Mouse (Mus musculus) midbrain, embryonic 12.5 days (tissue): ENCODE measurements around the gene Klk1. TPM values are rescaled to one million over a fixed set of nuclear protein-coding genes. Genes with fewer than 3 reads are reported as not detected.

Source experiments
- ATAC-seq: fragments of 200-750 bp; cut with Nextera tagmentation; 2 replicates; pipeline ENCODE4 v1.8.0; 2017; ENCODE audit warnings: low read depth, moderate TSS enrichment, moderate library complexity; ENCODE audit not compliant: low FRiP score
- H3K27ac ChIP-seq: fragments of 300-500 bp; sonication (generic); replicated peaks from 2 replicates; pipeline ENCODE4 v1.5.1; 2016; ENCODE audit warnings: mild to moderate bottlenecking
- H3K27me3 ChIP-seq: fragments of 300-500 bp; sonication (generic); 2 replicates; pipeline ENCODE4 v1.6.1; 2016; ENCODE audit warnings: mild to moderate bottlenecking
- H3K36me3 ChIP-seq: fragments of 300-500 bp; sonication (generic); 2 replicates; pipeline ENCODE4 v1.6.1; 2016
- H3K4me1 ChIP-seq: fragments of 300-500 bp; sonication (generic); 2 replicates; pipeline ENCODE4 v1.6.1; 2016
- H3K4me2 ChIP-seq: fragments of 300-500 bp; sonication (generic); replicated peaks from 2 replicates; pipeline ENCODE4 v1.6.1; 2016; ENCODE audit warnings: mild to moderate bottlenecking, moderate library complexity
- H3K4me3 ChIP-seq: fragments of 300-500 bp; sonication (generic); 2 replicates; pipeline ENCODE4 v1.5.1; 2016; ENCODE audit warnings: mild to moderate bottlenecking
- H3K9ac ChIP-seq: fragments of 300-500 bp; sonication (generic); replicated peaks from 2 replicates; pipeline ENCODE4 v1.6.1; 2016; ENCODE audit warnings: mild to moderate bottlenecking, moderate library complexity
- H3K9me3 ChIP-seq: fragments of 300-500 bp; sonication (generic); 2 replicates; pipeline ENCODE4 v1.6.1; 2016; ENCODE audit warnings: mild to moderate bottlenecking
- WGBS: fragments of 180-500 bp; shearing (Covaris S2); methylation state at CpG from one replicate; pipeline ENCODE4 v1.1.7; 2016; 5-methylcytosine and 5-hydroxymethylcytosine counted together
- polyA plus RNA-seq: library from polyadenylated mRNA; unstranded; fragments of >200 nt; fragmentation: Nextera tagmentation; extraction: Ambion mirVana; gene quantifications from 2 replicates; pipeline ENCODE4 v1.2.1, GENCODE M21; 2016

Gene Klk1
- polyA plus RNA-seq, 1 experiment from 2014 or later, result not detected

- Histone ChIP-seq H3K27ac (no peak within 1 kb of the TSS), H3K9me3 (no peaks in the 10 kb centered on the region), H3K4me1 (no peaks in the 10 kb centered on the region), H3K27me3 (peaks cover 18% of the 10 kb centered on the region), H3K4me3 (no peak within 1 kb of the TSS), H3K36me3 (peaks cover 28% of the 10 kb centered on the region), H3K4me2 (no peak within 1 kb of the TSS), H3K9ac (no peak within 1 kb of the TSS)
- WGBS, result 81% methylated on average over 4 of the region's 4 CpGs
- ATAC-seq, result no peak
Measured at GRCm38 (mm10) chr7:44257278-44257677, 32.1 kb downstream of the Klk1 start, which contains the start of gene Acp4. Acp4 (minus strand) TSS chr7:44257378.

- Histone ChIP-seq H3K4me3 (no peak overlapping the region), H3K9me3 (no peaks in the 10 kb centered on the region), H3K4me1 (peaks cover 6% of the 10 kb centered on the region), H3K36me3 (0 out of 2 replicates have a peak, but pooled peaks cover 6% of the 10 kb centered on the region), H3K4me2 (no peak overlapping the region), H3K9ac (no peak overlapping the region), H3K27me3 (peaks cover 35% of the 10 kb centered on the region), H3K27ac (no peak overlapping the region)
- 71% methylated on average over 6 of the region's 6 CpGs for WGBS
- no peak for ATAC-seq
Measured at GRCm38 (mm10) chr7:44260410-44260809, 35.2 kb downstream of the Klk1 start.

- ATAC-seq, result no peak
- peaks cover 6% of the 10 kb centered on the region for H3K4me1 ChIP-seq
- peaks cover 35% of the 10 kb centered on the region for H3K27me3 ChIP-seq
- WGBS, result 55% methylated on average over 5 of the region's 5 CpGs
- no peak within 1 kb of the TSS for H3K27ac ChIP-seq
- H3K9ac ChIP-seq, result no peak within 1 kb of the TSS; the same call in 1 of the 2 replicates
- H3K36me3 ChIP-seq, result 0 out of 2 replicates have a peak, but pooled peaks cover 6% of the 10 kb centered on the region
- H3K9me3 ChIP-seq, result no peaks in the 10 kb centered on the region
- H3K4me3 ChIP-seq, result no peak within 1 kb of the TSS
- no peak within 1 kb of the TSS for H3K4me2 ChIP-seq
Measured at GRCm38 (mm10) chr7:44261147-44261546, 36.0 kb downstream of the Klk1 start, which contains the start of gene Gm15517. Gm15517 (plus strand) TSS chr7:44261447.

GRCm38 (mm10) chr7:44262791-44263643 lies 37.9 kb downstream of the Klk1 start:
- Histone ChIP-seq H3K27me3 (peaks cover 41% of the 10 kb centered on the region), H3K4me3 (peak overlapping the region; percentile 27), H3K4me2 (peak overlapping the region; percentile 55), H3K27ac (peak overlapping the region; percentile 39; the same call in 1 of the 2 replicates), H3K9me3 (no peaks in the 10 kb centered on the region), H3K36me3 (no peaks in the 10 kb centered on the region), H3K9ac (peak overlapping the region; percentile 53), H3K4me1 (peaks cover 6% of the 10 kb centered on the region)
- peak; percentile 83 for ATAC-seq
- 2% methylated on average over 34 of the region's 34 CpGs for WGBS

GRCm38 (mm10) chr7:44268117-44268516 lies 43.0 kb downstream of the Klk1 start:
- ATAC-seq, result no peak
- H3K9ac ChIP-seq, result no peak overlapping the region
- peaks cover 3% of the 10 kb centered on the region for H3K4me1 ChIP-seq
- H3K4me2 ChIP-seq, result no peak overlapping the region
- no peak overlapping the region for H3K4me3 ChIP-seq
- H3K9me3 ChIP-seq, result no peaks in the 10 kb centered on the region
- 84% methylated on average over 11 of the region's 11 CpGs for WGBS
- no peak overlapping the region for H3K27ac ChIP-seq
- H3K27me3 ChIP-seq, result peaks cover 33% of the 10 kb centered on the region
- no peaks in the 10 kb centered on the region for H3K36me3 ChIP-seq

GRCm38 (mm10) chr7:44269397-44269796 lies 44.2 kb downstream of the Klk1 start:
- H3K27me3 ChIP-seq, result peaks cover 32% of the 10 kb centered on the region
- H3K4me3 ChIP-seq, result no peak overlapping the region
- H3K9me3 ChIP-seq, result no peaks in the 10 kb centered on the region
- no peak overlapping the region for H3K9ac ChIP-seq
- H3K36me3 ChIP-seq, result no peaks in the 10 kb centered on the region
- ATAC-seq, result no peak
- no peaks in the 10 kb centered on the region for H3K4me1 ChIP-seq
- H3K4me2 ChIP-seq, result no peak overlapping the region
- WGBS, result 89% methylated on average over 2 of the region's 2 CpGs
- no peak overlapping the region for H3K27ac ChIP-seq

GRCm38 (mm10) chr7:44271309-44271708 lies 46.1 kb downstream of the Klk1 start:
- H3K4me2 ChIP-seq, result no peak overlapping the region
- H3K9ac ChIP-seq, result no peak overlapping the region
- H3K9me3 ChIP-seq, result no peaks in the 10 kb centered on the region
- H3K27ac ChIP-seq, result no peak overlapping the region
- no peak for ATAC-seq
- 72% methylated on average over 2 of the region's 2 CpGs for WGBS
- H3K4me3 ChIP-seq, result no peak overlapping the region
- H3K4me1 ChIP-seq, result no peaks in the 10 kb centered on the region
- peaks cover 39% of the 10 kb centered on the region for H3K27me3 ChIP-seq
- no peaks in the 10 kb centered on the region for H3K36me3 ChIP-seq

GRCm38 (mm10) chr7:44272546-44272945 lies 47.4 kb downstream of the Klk1 start:
- 90% methylated on average over 7 of the region's 7 CpGs for WGBS
- ATAC-seq, result no peak
- H3K27ac ChIP-seq, result no peak overlapping the region

GRCm38 (mm10) chr7:44273446-44273845 lies 48.3 kb downstream of the Klk1 start:
- Histone ChIP-seq H3K9me3 (no peaks in the 10 kb centered on the region), H3K4me2 (no peak overlapping the region), H3K27ac (no peak overlapping the region), H3K9ac (no peak overlapping the region), H3K4me3 (no peak overlapping the region), H3K36me3 (no peaks in the 10 kb centered on the region), H3K4me1 (no peaks in the 10 kb centered on the region), H3K27me3 (peaks cover 30% of the 10 kb centered on the region)
- 66% methylated on average over 7 of the region's 7 CpGs for WGBS
- no peak for ATAC-seq

More at GRCm38 (mm10) chr7:44272546-44272945, 47.4 kb downstream of the Klk1 start:
- H3K27me3 ChIP-seq, result peaks cover 39% of the 10 kb centered on the region
- H3K4me3 ChIP-seq, result no peak overlapping the region
- H3K9me3 ChIP-seq, result no peaks in the 10 kb centered on the region
- no peak overlapping the region for H3K9ac ChIP-seq
- no peak overlapping the region for H3K4me2 ChIP-seq
- H3K36me3 ChIP-seq, result no peaks in the 10 kb centered on the region
- H3K4me1 ChIP-seq, result no peaks in the 10 kb centered on the region

- H3K4me2 ChIP-seq, result no peak overlapping the region
- no peaks in the 10 kb centered on the region for H3K4me1 ChIP-seq
- H3K27me3 ChIP-seq, result peaks cover 30% of the 10 kb centered on the region
- no peak overlapping the region for H3K27ac ChIP-seq
- H3K9me3 ChIP-seq, result no peaks in the 10 kb centered on the region
- 51% methylated on average over 11 of the region's 11 CpGs for WGBS
- H3K4me3 ChIP-seq, result no peak overlapping the region
- no peak overlapping the region for H3K9ac ChIP-seq
- no peaks in the 10 kb centered on the region for H3K36me3 ChIP-seq
- ATAC-seq, result no peak
Measured at GRCm38 (mm10) chr7:44274096-44274495, 48.9 kb downstream of the Klk1 start.

GRCm38 (mm10) chr7:44275546-44275945 lies 50.4 kb downstream of the Klk1 start:
- WGBS, result 74% methylated on average over 3 of the region's 3 CpGs

GRCm38 (mm10) chr7:44276461-44277249 lies 51.5 kb downstream of the Klk1 start:
- H3K9me3 ChIP-seq, result no peaks in the 10 kb centered on the region
- no peak for ATAC-seq
- H3K36me3 ChIP-seq, result no peaks in the 10 kb centered on the region
- no peaks in the 10 kb centered on the region for H3K4me1 ChIP-seq
- H3K9ac ChIP-seq, result no peak overlapping the region
- no peak overlapping the region for H3K27ac ChIP-seq
- H3K4me2 ChIP-seq, result no peak overlapping the region
- H3K4me3 ChIP-seq, result no peak overlapping the region
- WGBS, result 70% methylated on average over 10 of the region's 10 CpGs
- H3K27me3 ChIP-seq, result peaks cover 26% of the 10 kb centered on the region

More at GRCm38 (mm10) chr7:44275546-44275945, 50.4 kb downstream of the Klk1 start:
- Histone ChIP-seq H3K4me1 (no peaks in the 10 kb centered on the region), H3K27ac (no peak overlapping the region), H3K4me2 (no peak overlapping the region), H3K4me3 (no peak overlapping the region), H3K9me3 (no peaks in the 10 kb centered on the region), H3K36me3 (no peaks in the 10 kb centered on the region), H3K9ac (no peak overlapping the region), H3K27me3 (peaks cover 26% of the 10 kb centered on the region)
- no peak for ATAC-seq
